Mouse (Mus musculus): ENCODE results near the gene Zbtb33. TPM values are rescaled to one million over a fixed set of nuclear protein-coding genes. Genes with fewer than 3 reads are reported as not detected.
"Not testable (repeated sequence)": the region's sequence is repeated elsewhere in the genome, so short reads cannot be mapped to it uniquely, and the experiment has no call there.

Zbtb33 gene
- total RNA-seq (2021) (1 to 10 TPM; 9.5 to 9.9 TPM), polyA plus RNA-seq (2012; rRNA removed) (2.6 and 5.0 TPM in 2 replicates)
- long read RNA-seq, partial matches to known transcripts: 0 of 1 reads
- long read RNA-seq, other reads (novel, unspliced or antisense): 1 of 1 reads

- 19% methylated on average over 72 of the region's 72 CpGs for WGBS
- H3K4me1 ChIP-seq (ENCODE audit: control insufficient read depth, insufficient read depth, low read length): no peaks in the 10 kb centered on the region
- intact Hi-C loops (cut with DNase I): loop anchor here (2.0 to 10.0 kb wide), 2 partner anchors 61 to 445 kb away; partner anchors contain the start of gene C1galt1c1
- no peaks in the 10 kb centered on the region for H3K27me3 ChIP-seq (ENCODE audit: control insufficient read depth, insufficient read depth, low read length)
- H3K4me3 ChIP-seq: peak within 1 kb of the TSS; percentile 73
- no peaks in the 10 kb centered on the region; the same call in 1 of the 2 replicates for H3K79me2 ChIP-seq (replicated peaks; ENCODE audit: control insufficient read depth, insufficient read depth, low read length)
- peak within 1 kb of the TSS; percentile 86 for H3K27ac ChIP-seq
- peak within 1 kb of the TSS; percentile 99 for H3K9ac ChIP-seq (ENCODE audit: low read depth, low read length)
- TF ChIP-seq POLR2A (IDR thresholded peaks at IDR 0.05; ENCODE audit: insufficient read depth, low read depth, low read length) (peak; percentile 59; the same call in 1 of the 2 replicates), CTCF (IDR thresholded peaks at IDR 0.05) (peak; percentile 97), EP300 (IDR thresholded peaks at IDR 0.05; ENCODE audit: insufficient read depth, low read depth, low read length) (no peak)
- peak; percentile 91 for DNase-seq
- H3K36me3 ChIP-seq (ENCODE audit: control insufficient read depth, insufficient read depth, low read length): peaks cover 2% of the 10 kb centered on the region; the same call in 1 of the 2 replicates
Measured at GRCm38 (mm10) chrX:38189552-38190457, at the start of gene Zbtb33. TSS of gene Zbtb33 (plus strand) at chrX:38189793.

GRCm38 (mm10) chrX:38159097-38159496, 30.5 kb upstream of the Zbtb33 start:
- TF ChIP-seq CTCF (IDR thresholded peaks at IDR 0.05) (peak; percentile 41), POLR2A (IDR thresholded peaks at IDR 0.05; ENCODE audit: insufficient read depth, low read depth, low read length) (no peak)
- no peak overlapping the region for H3K4me3 ChIP-seq
- H3K36me3 ChIP-seq (ENCODE audit: control insufficient read depth, insufficient read depth, low read length): no peaks in the 10 kb centered on the region
- intact Hi-C loops (cut with DNase I): no loop called here
- 42% methylated on average over 1 of the region's 1 CpGs for WGBS
- H3K27ac ChIP-seq: no peak overlapping the region
- no peak overlapping the region for H3K9ac ChIP-seq (ENCODE audit: low read depth, low read length)
- H3K4me1 ChIP-seq (ENCODE audit: control insufficient read depth, insufficient read depth, low read length): no peaks in the 10 kb centered on the region
- DNase-seq: no peak
- H3K79me2 ChIP-seq (replicated peaks; ENCODE audit: control insufficient read depth, insufficient read depth, low read length): no peaks in the 10 kb centered on the region
- H3K27me3 ChIP-seq (ENCODE audit: control insufficient read depth, insufficient read depth, low read length): no peaks in the 10 kb centered on the region

GRCm38 (mm10) chrX:38165315-38165714, 24.3 kb upstream of the Zbtb33 start:
- Histone ChIP-seq H3K9ac (ENCODE audit: low read depth, low read length) (no peak overlapping the region), H3K27me3 (ENCODE audit: control insufficient read depth, insufficient read depth, low read length) (no peaks in the 10 kb centered on the region), H3K36me3 (ENCODE audit: control insufficient read depth, insufficient read depth, low read length) (no peaks in the 10 kb centered on the region), H3K4me3 (no peak overlapping the region), H3K79me2 (replicated peaks; ENCODE audit: control insufficient read depth, insufficient read depth, low read length) (no peaks in the 10 kb centered on the region), H3K4me1 (ENCODE audit: control insufficient read depth, insufficient read depth, low read length) (no peaks in the 10 kb centered on the region), H3K27ac (no peak overlapping the region)
- no peak for DNase-seq
- WGBS: 72% methylated on average over 3 of the region's 3 CpGs
- intact Hi-C loops (cut with DNase I): no loop called here
- TF ChIP-seq POLR2A (IDR thresholded peaks at IDR 0.05; ENCODE audit: insufficient read depth, low read depth, low read length): no peak
- TF ChIP-seq EP300 (IDR thresholded peaks at IDR 0.05; ENCODE audit: insufficient read depth, low read depth, low read length): no peak
- TF ChIP-seq CTCF (IDR thresholded peaks at IDR 0.05): no peak

- no peak for TF ChIP-seq CTCF (IDR thresholded peaks at IDR 0.05)
- no peak for TF ChIP-seq POLR2A (IDR thresholded peaks at IDR 0.05; ENCODE audit: insufficient read depth, low read depth, low read length)
- no peak for TF ChIP-seq EP300 (IDR thresholded peaks at IDR 0.05; ENCODE audit: insufficient read depth, low read depth, low read length)
- H3K79me2 ChIP-seq (replicated peaks; ENCODE audit: control insufficient read depth, insufficient read depth, low read length): no peaks in the 10 kb centered on the region
- no peaks in the 10 kb centered on the region for H3K27me3 ChIP-seq (ENCODE audit: control insufficient read depth, insufficient read depth, low read length)
- H3K4me1 ChIP-seq (ENCODE audit: control insufficient read depth, insufficient read depth, low read length): no peaks in the 10 kb centered on the region
- no peak overlapping the region for H3K27ac ChIP-seq
- H3K9ac ChIP-seq (ENCODE audit: low read depth, low read length): no peak overlapping the region
- no peaks in the 10 kb centered on the region for H3K36me3 ChIP-seq (ENCODE audit: control insufficient read depth, insufficient read depth, low read length)
- whole genome bisulfite sequencing: 67% methylated on average over 9 of the region's 9 CpGs
- no peak for DNase-seq
- intact Hi-C loops (cut with DNase I): no loop called here
- H3K4me3 ChIP-seq: no peak overlapping the region
Measured at GRCm38 (mm10) chrX:38166064-38166463, 23.5 kb upstream of the Zbtb33 start.

- Histone ChIP-seq H3K27me3 (ENCODE audit: control insufficient read depth, insufficient read depth, low read length) (no peaks in the 10 kb centered on the region), H3K27ac (no peak overlapping the region), H3K4me1 (ENCODE audit: control insufficient read depth, insufficient read depth, low read length) (no peaks in the 10 kb centered on the region), H3K36me3 (ENCODE audit: control insufficient read depth, insufficient read depth, low read length) (no peaks in the 10 kb centered on the region), H3K79me2 (replicated peaks; ENCODE audit: control insufficient read depth, insufficient read depth, low read length) (no peaks in the 10 kb centered on the region), H3K4me3 (no peak overlapping the region), H3K9ac (ENCODE audit: low read depth, low read length) (no peak overlapping the region)
- no peak for DNase-seq
- 75% methylated on average over 4 of the region's 4 CpGs for WGBS
- intact Hi-C loops (cut with DNase I): no loop called here
- TF ChIP-seq POLR2A (IDR thresholded peaks at IDR 0.05; ENCODE audit: insufficient read depth, low read depth, low read length) (no peak), EP300 (IDR thresholded peaks at IDR 0.05; ENCODE audit: insufficient read depth, low read depth, low read length) (no peak), CTCF (IDR thresholded peaks at IDR 0.05) (no peak)
Measured at GRCm38 (mm10) chrX:38166592-38166991, 23.0 kb upstream of the Zbtb33 start.

- intact Hi-C loops (cut with DNase I): loop anchor here (5.0 to 10.0 kb wide), 2 partner anchors 95 to 118 kb away; partner anchors contain the start of gene Rhox11
- DNase-seq: peak; percentile 46 to 49
- TF ChIP-seq CTCF (IDR thresholded peaks at IDR 0.05): peak; percentile 70
- not testable (repeated sequence) for H3K36me3 ChIP-seq (ENCODE audit: control insufficient read depth, insufficient read depth, low read length); H3K4me1 ChIP-seq (ENCODE audit: control insufficient read depth, insufficient read depth, low read length); H3K27ac ChIP-seq; H3K9ac ChIP-seq (ENCODE audit: low read depth, low read length); H3K27me3 ChIP-seq (ENCODE audit: control insufficient read depth, insufficient read depth, low read length); H3K79me2 ChIP-seq (replicated peaks; ENCODE audit: control insufficient read depth, insufficient read depth, low read length)
- peak overlapping the region; percentile 26 for H3K4me3 ChIP-seq
- WGBS: 33% methylated on average over 19 of the region's 19 CpGs
Measured at GRCm38 (mm10) chrX:38179891-38180310, 9.7 kb upstream of the Zbtb33 start.

Measured in heart, adult 2 months (tissue).